Mouse (Mus musculus) heart, embryonic 16.5 days (tissue): ENCODE data around the gene Olfr1261. TPM values are rescaled to one million over a fixed set of nuclear protein-coding genes. Genes with fewer than 3 reads are reported as not detected.

Source experiments
- ATAC-seq: fragments of 200-750 bp; cut with Nextera tagmentation; replicated peaks from 2 replicates; pipeline ENCODE4 v1.8.0; 2017; ENCODE audit warnings: moderate number of reproducible peaks; ENCODE audit not compliant: insufficient read depth, low FRiP score; ENCODE audit errors: extremely low read depth
- H3K27ac ChIP-seq: fragments of 300-500 bp; sonication (generic); 2 replicates; pipeline ENCODE4 v1.5.1; 2014; ENCODE audit warnings: mild to moderate bottlenecking, low read length, control low read depth, moderate library complexity
- H3K27me3 ChIP-seq: fragments of 300-500 bp; sonication (generic); 2 replicates; pipeline ENCODE4 v1.6.1; 2014; ENCODE audit warnings: low read length, mixed read lengths; ENCODE audit not compliant: control insufficient read depth, insufficient read depth
- H3K36me3 ChIP-seq: fragments of 300-500 bp; sonication (generic); 2 replicates; pipeline ENCODE4 v1.6.1; 2014; ENCODE audit not compliant: control insufficient read depth, insufficient read depth
- H3K4me1 ChIP-seq: fragments of 300-500 bp; sonication (generic); 2 replicates; pipeline ENCODE4 v1.6.1; 2014; ENCODE audit warnings: low read length, mixed read lengths; ENCODE audit not compliant: control insufficient read depth, insufficient read depth
- H3K4me2 ChIP-seq: fragments of 300-500 bp; sonication (generic); 2 replicates; pipeline ENCODE4 v1.6.1; 2014; ENCODE audit warnings: low read depth, mild to moderate bottlenecking, control low read depth, low read length
- H3K4me3 ChIP-seq: fragments of 300-500 bp; sonication (generic); 2 replicates; pipeline ENCODE4 v1.5.1; 2014; ENCODE audit warnings: mild to moderate bottlenecking, control low read depth, low read length
- H3K9ac ChIP-seq: fragments of 300-500 bp; sonication (generic); 2 replicates; pipeline ENCODE4 v1.6.1; 2014; ENCODE audit warnings: low read length, control low read depth
- H3K9me3 ChIP-seq: fragments of 300-500 bp; sonication (generic); replicated peaks from 2 replicates; pipeline ENCODE4 v1.6.1; 2016; ENCODE audit warnings: low read length; ENCODE audit not compliant: control insufficient read depth
- WGBS: fragments of 180-500 bp; shearing (Covaris S2); extraction: QIAGEN DNeasy Blood & Tissue Kit; methylation state at CpG from one replicate; pipeline ENCODE4 v1.1.7; 2014; 5-methylcytosine and 5-hydroxymethylcytosine counted together
- polyA plus RNA-seq: library from polyadenylated mRNA; unstranded; fragments of >200 nt; fragmentation: Nextera tagmentation; extraction: Ambion mirVana; gene quantifications from 2 replicates; pipeline ENCODE4 v1.2.1, GENCODE M21; 2015

Gene Olfr1261
- polyA plus RNA-seq: not detected in 2 replicates

DNA sequence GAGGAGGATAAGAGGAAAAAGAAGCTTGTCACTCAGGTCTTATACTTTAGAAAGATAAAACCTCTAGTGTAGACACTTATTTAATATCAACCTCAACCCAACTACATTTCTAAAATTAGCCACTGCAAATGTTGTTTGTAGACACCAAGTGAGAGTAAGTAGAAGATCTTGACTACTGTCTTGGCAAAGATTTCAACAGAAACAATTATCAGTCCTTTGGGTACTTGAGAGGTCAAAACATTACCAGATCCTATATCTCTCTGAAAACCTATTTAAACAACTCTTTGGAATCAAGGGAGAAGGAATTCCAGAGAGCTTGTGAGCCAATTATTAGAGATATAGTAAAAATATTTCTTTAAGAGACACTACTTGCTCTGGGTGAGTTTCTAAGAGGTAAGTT is at the start of gene Olfr1261:
Gene Olfr1261 (plus strand): TSS at position 301 of the 400 bp plus-strand sequence.
- Histone ChIP-seq H3K9me3 (no peaks in the 10 kb centered on the region), H3K4me2 (no peak within 1 kb of the TSS), H3K36me3 (no peaks in the 10 kb centered on the region), H3K4me1 (no peaks in the 10 kb centered on the region), H3K9ac (no peak within 1 kb of the TSS), H3K4me3 (no peak within 1 kb of the TSS), H3K27ac (no peak within 1 kb of the TSS), H3K27me3 (no peaks in the 10 kb centered on the region)
- no peak for ATAC-seq

- Histone ChIP-seq H3K27me3 (no peaks in the 10 kb centered on the region), H3K4me3 (no peak within 1 kb of the TSS), H3K9me3 (no peaks in the 10 kb centered on the region), H3K9ac (no peak within 1 kb of the TSS), H3K36me3 (no peaks in the 10 kb centered on the region), H3K4me1 (no peaks in the 10 kb centered on the region), H3K4me2 (no peak within 1 kb of the TSS), H3K27ac (no peak within 1 kb of the TSS)
- no peak for ATAC-seq
- WGBS: 70% methylated on average over 5 of the region's 5 CpGs
Observed at GRCm38 (mm10) chr2:89948564-89948963, 42.5 kb upstream of the Olfr1261 start, which contains the start of gene Olfr1259. TSS of gene Olfr1259 (minus strand) at chr2:89948664.

- H3K9me3 ChIP-seq: no peaks in the 10 kb centered on the region
- H3K4me1 ChIP-seq: no peaks in the 10 kb centered on the region
- WGBS: 63% methylated on average over 2 of the region's 2 CpGs
- ATAC-seq: no peak
- H3K36me3 ChIP-seq: no peaks in the 10 kb centered on the region
- no peak within 1 kb of the TSS for H3K4me3 ChIP-seq
- no peaks in the 10 kb centered on the region for H3K27me3 ChIP-seq
- no peak within 1 kb of the TSS for H3K27ac ChIP-seq
- H3K9ac ChIP-seq: no peak within 1 kb of the TSS
- H3K4me2 ChIP-seq: no peak within 1 kb of the TSS
Observed at GRCm38 (mm10) chr2:89974184-89974583, 16.8 kb upstream of the Olfr1261 start, which contains the start of gene Olfr1260. TSS of gene Olfr1260 (plus strand) at chr2:89974340.

- Histone ChIP-seq H3K9ac (no peak overlapping the region), H3K27me3 (no peaks in the 10 kb centered on the region), H3K4me3 (no peak overlapping the region), H3K4me1 (no peaks in the 10 kb centered on the region), H3K27ac (no peak overlapping the region), H3K9me3 (no peaks in the 10 kb centered on the region), H3K4me2 (no peak overlapping the region), H3K36me3 (no peaks in the 10 kb centered on the region)
- no peak for ATAC-seq
- 73% methylated on average over 2 of the region's 2 CpGs for WGBS
Observed at GRCm38 (mm10) chr2:89977709-89978108, 13.3 kb upstream of the Olfr1261 start.

GRCm38 (mm10) chr2:89999845-90000244 is 8.8 kb downstream of the Olfr1261 start, which contains the start of gene Olfr1262:
TSS of gene Olfr1262 (plus strand) at chr2:90000145.
- Histone ChIP-seq H3K4me1 (no peaks in the 10 kb centered on the region), H3K27me3 (no peaks in the 10 kb centered on the region)
- ATAC-seq: no peak

GRCm38 (mm10) chr2:90011831-90012230 is 20.8 kb downstream of the Olfr1261 start, which contains the start of gene Olfr1263:
TSS of gene Olfr1263 (plus strand) at chr2:90012131.
- 67% methylated on average over 2 of the region's 2 CpGs for WGBS
- H3K36me3 ChIP-seq: no peaks in the 10 kb centered on the region
- ATAC-seq: no peak
- no peaks in the 10 kb centered on the region for H3K4me1 ChIP-seq
- H3K4me2 ChIP-seq: no peak within 1 kb of the TSS
- no peaks in the 10 kb centered on the region for H3K9me3 ChIP-seq
- no peak within 1 kb of the TSS for H3K4me3 ChIP-seq
- no peak within 1 kb of the TSS for H3K9ac ChIP-seq
- no peaks in the 10 kb centered on the region for H3K27me3 ChIP-seq
- no peak within 1 kb of the TSS for H3K27ac ChIP-seq

More at GRCm38 (mm10) chr2:89999845-90000244, 8.8 kb downstream of the Olfr1261 start, which contains the start of gene Olfr1262:
- Histone ChIP-seq H3K27ac (no peak within 1 kb of the TSS), H3K36me3 (no peaks in the 10 kb centered on the region), H3K9ac (no peak within 1 kb of the TSS), H3K4me3 (no peak within 1 kb of the TSS), H3K4me2 (no peak within 1 kb of the TSS), H3K9me3 (no peaks in the 10 kb centered on the region)

DNA sequence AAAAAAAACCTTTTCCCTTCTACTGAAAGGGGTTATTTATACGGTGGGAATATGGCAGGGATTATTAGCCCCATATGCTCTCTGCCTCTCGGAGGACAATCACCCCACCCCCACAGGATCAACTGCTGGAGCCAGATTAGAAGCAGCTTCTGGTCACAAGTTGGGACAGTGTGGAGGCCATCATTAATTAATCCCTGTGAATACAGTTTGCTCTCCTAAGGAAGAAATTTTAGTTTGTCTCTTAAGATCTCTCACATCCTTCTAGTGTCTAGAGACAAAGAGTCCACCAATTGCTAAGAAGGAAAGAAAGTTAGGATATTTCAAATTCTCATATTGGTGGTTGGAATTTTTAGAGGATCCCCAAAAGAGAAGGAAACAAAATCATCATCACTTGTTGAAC is 34.5 kb downstream of the Olfr1261 start, which contains the start of gene Olfr1264:
Gene Olfr1264 (minus strand): TSS at position 101 of the 400 bp plus-strand sequence.
- no peaks in the 10 kb centered on the region for H3K4me1 ChIP-seq
- no peaks in the 10 kb centered on the region for H3K9me3 ChIP-seq
- ATAC-seq: no peak
- no peaks in the 10 kb centered on the region for H3K27me3 ChIP-seq
- no peaks in the 10 kb centered on the region for H3K36me3 ChIP-seq
- H3K4me2 ChIP-seq: no peak within 1 kb of the TSS
- H3K4me3 ChIP-seq: no peak within 1 kb of the TSS
- no peak within 1 kb of the TSS for H3K9ac ChIP-seq
- H3K27ac ChIP-seq: no peak within 1 kb of the TSS
- WGBS: 51% methylated on average over 2 of the region's 2 CpGs

DNA sequence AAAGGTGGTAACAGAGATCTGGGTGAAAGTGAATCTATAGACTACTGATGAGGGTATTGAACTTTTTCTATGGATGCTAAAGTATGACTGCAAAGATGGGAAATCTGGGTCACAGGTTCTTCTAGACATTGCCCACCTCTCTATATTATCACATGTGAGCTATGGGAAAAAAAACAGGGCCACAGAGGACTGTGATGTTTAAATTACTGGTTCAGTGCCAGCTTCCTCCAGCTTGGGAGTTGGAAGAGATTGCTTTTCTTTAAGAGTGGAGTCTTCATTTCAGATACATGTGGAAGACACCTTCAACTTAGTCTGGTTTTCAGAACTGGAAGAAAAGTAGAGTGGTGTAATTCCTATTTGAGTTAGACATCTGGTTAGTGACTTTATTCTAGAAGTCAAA is 44.0 kb downstream of the Olfr1261 start, which contains the start of gene Olfr1265:
Gene Olfr1265 (plus strand): TSS at position 301 of the 400 bp plus-strand sequence.
- Histone ChIP-seq H3K27me3 (no peaks in the 10 kb centered on the region), H3K4me2 (no peak within 1 kb of the TSS), H3K9me3 (no peaks in the 10 kb centered on the region), H3K27ac (no peak within 1 kb of the TSS), H3K4me3 (no peak within 1 kb of the TSS), H3K36me3 (no peaks in the 10 kb centered on the region), H3K4me1 (no peaks in the 10 kb centered on the region), H3K9ac (no peak within 1 kb of the TSS)
- ATAC-seq: no peak
